Mouse (Mus musculus) forebrain, embryonic 14.5 days (tissue): ENCODE data around the gene Acp2. TPM values are rescaled to one million over a fixed set of nuclear protein-coding genes. Genes with fewer than 3 reads are reported as not detected.

Source experiments
- ATAC-seq: fragments of 200-750 bp; cut with Nextera tagmentation; 2 replicates; pipeline ENCODE4 v1.8.0; 2017; ENCODE audit warnings: mild to moderate bottlenecking, moderate library complexity
- DNase-seq: peaks from one replicate; pipeline ENCODE4 v3.0.0-alpha.2; 2015; ENCODE audit warnings: low spot score
- H3K27ac ChIP-seq: fragments of 300-500 bp; sonication (generic); 2 replicates; pipeline ENCODE4 v1.5.1; 2014; ENCODE audit warnings: low read depth, mild to moderate bottlenecking, control low read depth, low read length, moderate library complexity
- H3K27me3 ChIP-seq: fragments of 300-500 bp; sonication (generic); replicated peaks from 2 replicates; pipeline ENCODE4 v1.6.1; 2014; ENCODE audit warnings: low read length, control low read depth, mixed read lengths; ENCODE audit not compliant: control insufficient read depth, insufficient read depth
- H3K36me3 ChIP-seq: fragments of 300-500 bp; sonication (generic); 2 replicates; pipeline ENCODE4 v1.6.1; 2014; ENCODE audit warnings: low read length, control low read depth; ENCODE audit not compliant: control insufficient read depth, insufficient read depth
- H3K4me1 ChIP-seq: fragments of 300-500 bp; sonication (generic); 2 replicates; pipeline ENCODE4 v1.6.1; 2014; ENCODE audit warnings: antibody characterized with exemption, low read length, control low read depth; ENCODE audit not compliant: control insufficient read depth, insufficient read depth
- H3K4me2 ChIP-seq: fragments of 300-500 bp; sonication (generic); 2 replicates; pipeline ENCODE4 v1.6.1; 2014; ENCODE audit warnings: mild to moderate bottlenecking, control low read depth, low read length
- H3K4me3 ChIP-seq: fragments of 300-500 bp; sonication (generic); 2 replicates; pipeline ENCODE4 v1.5.1; 2014; ENCODE audit warnings: low read depth, low read length, control low read depth
- H3K9ac ChIP-seq: fragments of 300-500 bp; sonication (generic); 2 replicates; pipeline ENCODE4 v1.6.1; 2014; ENCODE audit warnings: mild to moderate bottlenecking, low read length, control low read depth, moderate library complexity
- H3K9me3 ChIP-seq: fragments of 300-500 bp; sonication (generic); replicated peaks from 2 replicates; pipeline ENCODE4 v1.6.1; 2016; ENCODE audit warnings: low read length, control low read depth, mixed read lengths; ENCODE audit not compliant: control insufficient read depth
- WGBS: fragments of 180-500 bp; shearing (Covaris S2); extraction: QIAGEN DNeasy Blood & Tissue Kit; methylation state at CpG from one replicate; pipeline ENCODE4 v1.1.7; 2014; 5-methylcytosine and 5-hydroxymethylcytosine counted together
- polyA plus RNA-seq: library from polyadenylated mRNA; unstranded; fragments of >200 nt; fragmentation: Nextera tagmentation; extraction: Ambion mirVana; gene quantifications from 2 replicates; pipeline ENCODE4 v1.2.1, GENCODE M21; 2014

Gene Acp2
- polyA plus RNA-seq, 1 experiment from 2014 or later = 41.2 TPM

GRCm38 (mm10) chr2:91257126-91257980 lies 54.7 kb downstream of the Acp2 start:
- Histone ChIP-seq H3K27me3 (0 out of 2 replicates have a peak, but pooled peaks cover 16% of the 10 kb centered on the region), H3K4me3 (peak overlapping the region; percentile 50), H3K4me1 (peaks cover 18% of the 10 kb centered on the region), H3K27ac (no peak overlapping the region; the same call in 1 of the 2 replicates), H3K36me3 (peaks cover 5% of the 10 kb centered on the region; the same call in 1 of the 2 replicates), H3K9me3 (no peaks in the 10 kb centered on the region), H3K9ac (peak overlapping the region; percentile 66), H3K4me2 (peak overlapping the region; percentile 97)
- peak; percentile 54 for DNase-seq
- 1% methylated on average over 22 of the region's 22 CpGs for WGBS
- ATAC-seq = peak; percentile 59

GRCm38 (mm10) chr2:91258054-91258453 lies 55.4 kb downstream of the Acp2 start:
- H3K27me3 ChIP-seq = 0 out of 2 replicates have a peak, but pooled peaks cover 13% of the 10 kb centered on the region
- peaks cover 9% of the 10 kb centered on the region; the same call in 1 of the 2 replicates for H3K36me3 ChIP-seq
- 51% methylated on average over 5 of the region's 5 CpGs for WGBS
- H3K4me2 ChIP-seq = peak overlapping the region; percentile 97
- H3K27ac ChIP-seq = no peak overlapping the region
- DNase-seq = peak; percentile 46
- peak overlapping the region; percentile 66 for H3K9ac ChIP-seq
- peak overlapping the region; percentile 50 for H3K4me3 ChIP-seq
- peaks cover 18% of the 10 kb centered on the region for H3K4me1 ChIP-seq
- H3K9me3 ChIP-seq = no peaks in the 10 kb centered on the region
- ATAC-seq = peak; percentile 22; the same call in 1 of the 2 replicates

GRCm38 (mm10) chr2:91258830-91259229 lies 56.1 kb downstream of the Acp2 start:
- no peak overlapping the region for H3K27ac ChIP-seq
- H3K36me3 ChIP-seq = peaks cover 9% of the 10 kb centered on the region; the same call in 1 of the 2 replicates
- no peak overlapping the region for H3K4me2 ChIP-seq
- 0 out of 2 replicates have a peak, but pooled peaks cover 13% of the 10 kb centered on the region for H3K27me3 ChIP-seq
- ATAC-seq (no peak), DNase-seq (no peak)
- H3K9ac ChIP-seq = no peak overlapping the region
- WGBS = 75% methylated on average over 1 of the region's 1 CpGs
- no peak overlapping the region for H3K4me3 ChIP-seq
- H3K4me1 ChIP-seq = peaks cover 18% of the 10 kb centered on the region
- H3K9me3 ChIP-seq = no peaks in the 10 kb centered on the region

GRCm38 (mm10) chr2:91259493-91259892 lies 56.8 kb downstream of the Acp2 start:
- Histone ChIP-seq H3K36me3 (peaks cover 9% of the 10 kb centered on the region; the same call in 1 of the 2 replicates), H3K9me3 (no peaks in the 10 kb centered on the region), H3K27ac (no peak overlapping the region), H3K4me3 (no peak overlapping the region), H3K4me1 (peaks cover 18% of the 10 kb centered on the region), H3K4me2 (no peak overlapping the region), H3K27me3 (0 out of 2 replicates have a peak, but pooled peaks cover 12% of the 10 kb centered on the region), H3K9ac (no peak overlapping the region)
- no peak for DNase-seq
- 85% methylated on average over 1 of the region's 1 CpGs for WGBS
- ATAC-seq = no peak

Other genes starting within 250 kb of the Acp2 start
- gene Rapsn, start 167.3 kb upstream of the Acp2 start, polyA plus RNA-seq = 0.95 and 1.2 TPM in 2 replicates
- 298 and 304 TPM in 2 replicates for gene Psmc3, start 148.9 kb upstream of the Acp2 start, polyA plus RNA-seq
- 16.1 and 18.0 TPM in 2 replicates for gene Slc39a13, start 132.5 kb upstream of the Acp2 start, polyA plus RNA-seq
- 2.4 and 2.9 TPM in 2 replicates for gene Spi1, start 120.5 kb upstream of the Acp2 start, polyA plus RNA-seq
- gene Mybpc3, start 84.7 kb upstream of the Acp2 start, polyA plus RNA-seq = not detected in 2 replicates
- gene Madd, start 19.0 kb upstream of the Acp2 start, polyA plus RNA-seq = 20.9 and 30.0 TPM in 2 replicates
- gene Nr1h3, start 51 bp upstream of the Acp2 start, polyA plus RNA-seq = 2.5 and 3.0 TPM in 2 replicates
- 9.4 and 9.9 TPM in 2 replicates for gene Ddb2, start 34.1 kb downstream of the Acp2 start, polyA plus RNA-seq
- gene Pacsin3, start 53.1 kb downstream of the Acp2 start, polyA plus RNA-seq = 16.9 and 19.1 TPM in 2 replicates
- 72.9 and 76.4 TPM in 2 replicates for gene Arfgap2, start 62.1 kb downstream of the Acp2 start, polyA plus RNA-seq
- 168 and 170 TPM in 2 replicates for gene 1110051M20Rik, start 241.8 kb downstream of the Acp2 start, polyA plus RNA-seq